Mouse (Mus musculus): ENCODE measurements around the gene Kmt2d. TPM values are rescaled to one million over a fixed set of nuclear protein-coding genes. Genes with fewer than 3 reads are reported as not detected.
A peak's percentile ranks its signal among the peaks of the same experiment; 100 is the strongest.

Kmt2d gene
- polyA plus RNA-seq, 1 experiment, result 11.9 TPM

GRCm38 (mm10) chr15:98849165-98849564 lies 21.8 kb downstream of the Kmt2d start:
- H3K4me3 ChIP-seq (replicated peaks), result no peak overlapping the region
- no peaks in the 10 kb centered on the region for H3K27me3 ChIP-seq (replicated peaks)
- peaks cover 41% of the 10 kb centered on the region for H3K4me1 ChIP-seq
- H3K36me3 ChIP-seq (replicated peaks; ENCODE audit: low read length), result peaks cover 100% of the 10 kb centered on the region
- no peak for TF ChIP-seq GATA1 (IDR thresholded peaks at IDR 0.05; ENCODE audit: borderline replicate concordance, low read length)
- no peak for TF ChIP-seq FLI1 (IDR thresholded peaks at IDR 0.05; ENCODE audit: low read length)
- H3K9me3 ChIP-seq, result no peaks in the 10 kb centered on the region

GRCm38 (mm10) chr15:98846140-98846539 lies 24.9 kb downstream of the Kmt2d start:
- peaks cover 41% of the 10 kb centered on the region for H3K4me1 ChIP-seq
- H3K4me3 ChIP-seq (replicated peaks), result no peak overlapping the region
- TF ChIP-seq GATA1 (IDR thresholded peaks at IDR 0.05; ENCODE audit: borderline replicate concordance, low read length) (no peak), FLI1 (IDR thresholded peaks at IDR 0.05; ENCODE audit: low read length) (no peak)
- H3K36me3 ChIP-seq (replicated peaks; ENCODE audit: low read length), result peaks cover 100% of the 10 kb centered on the region
- H3K9me3 ChIP-seq, result no peaks in the 10 kb centered on the region
- H3K27me3 ChIP-seq (replicated peaks), result no peaks in the 10 kb centered on the region

GRCm38 (mm10) chr15:98845149-98845548 lies 25.9 kb downstream of the Kmt2d start:
- H3K4me3 ChIP-seq (replicated peaks), result no peak overlapping the region
- no peaks in the 10 kb centered on the region for H3K27me3 ChIP-seq (replicated peaks)
- H3K9me3 ChIP-seq, result no peaks in the 10 kb centered on the region
- H3K4me1 ChIP-seq, result peaks cover 38% of the 10 kb centered on the region
- peaks cover 100% of the 10 kb centered on the region for H3K36me3 ChIP-seq (replicated peaks; ENCODE audit: low read length)
- TF ChIP-seq GATA1 (IDR thresholded peaks at IDR 0.05; ENCODE audit: borderline replicate concordance, low read length), result no peak
- TF ChIP-seq FLI1 (IDR thresholded peaks at IDR 0.05; ENCODE audit: low read length), result no peak

- Histone ChIP-seq H3K4me1 (peaks cover 33% of the 10 kb centered on the region), H3K4me3 (replicated peaks) (no peak overlapping the region), H3K9me3 (no peaks in the 10 kb centered on the region), H3K27me3 (replicated peaks) (no peaks in the 10 kb centered on the region), H3K36me3 (replicated peaks; ENCODE audit: low read length) (peaks cover 100% of the 10 kb centered on the region)
- TF ChIP-seq GATA1 (IDR thresholded peaks at IDR 0.05; ENCODE audit: borderline replicate concordance, low read length) (no peak), FLI1 (IDR thresholded peaks at IDR 0.05; ENCODE audit: low read length) (no peak)
Measured at GRCm38 (mm10) chr15:98843595-98844223, 27.3 kb downstream of the Kmt2d start.

- Histone ChIP-seq H3K27me3 (replicated peaks) (no peaks in the 10 kb centered on the region), H3K4me3 (replicated peaks) (peak overlapping the region; percentile 2), H3K4me1 (peaks cover 16% of the 10 kb centered on the region), H3K9me3 (no peaks in the 10 kb centered on the region), H3K36me3 (replicated peaks; ENCODE audit: low read length) (peaks cover 100% of the 10 kb centered on the region)
- TF ChIP-seq FLI1 (IDR thresholded peaks at IDR 0.05; ENCODE audit: low read length) (no peak), GATA1 (IDR thresholded peaks at IDR 0.05; ENCODE audit: borderline replicate concordance, low read length) (no peak)
Measured at GRCm38 (mm10) chr15:98839671-98840585, 31.1 kb downstream of the Kmt2d start.

- Histone ChIP-seq H3K4me3 (replicated peaks) (peak overlapping the region; percentile 2), H3K4me1 (peaks cover 22% of the 10 kb centered on the region), H3K9me3 (no peaks in the 10 kb centered on the region), H3K27me3 (replicated peaks) (no peaks in the 10 kb centered on the region), H3K36me3 (replicated peaks; ENCODE audit: low read length) (peaks cover 100% of the 10 kb centered on the region)
- TF ChIP-seq GATA1 (IDR thresholded peaks at IDR 0.05; ENCODE audit: borderline replicate concordance, low read length) (no peak), FLI1 (IDR thresholded peaks at IDR 0.05; ENCODE audit: low read length) (no peak)
Measured at GRCm38 (mm10) chr15:98839161-98839560, 31.8 kb downstream of the Kmt2d start.

- Histone ChIP-seq H3K27me3 (replicated peaks) (no peaks in the 10 kb centered on the region), H3K4me3 (replicated peaks) (no peak overlapping the region), H3K9me3 (no peaks in the 10 kb centered on the region), H3K4me1 (peaks cover 37% of the 10 kb centered on the region), H3K36me3 (replicated peaks; ENCODE audit: low read length) (peaks cover 97% of the 10 kb centered on the region)
- TF ChIP-seq FLI1 (IDR thresholded peaks at IDR 0.05; ENCODE audit: low read length) (no peak), GATA1 (IDR thresholded peaks at IDR 0.05; ENCODE audit: borderline replicate concordance, low read length) (no peak)
Measured at GRCm38 (mm10) chr15:98837743-98838103, 33.3 kb downstream of the Kmt2d start.

- TF ChIP-seq GATA1 (IDR thresholded peaks at IDR 0.05; ENCODE audit: borderline replicate concordance, low read length) (no peak), FLI1 (IDR thresholded peaks at IDR 0.05; ENCODE audit: low read length) (no peak)
- Histone ChIP-seq H3K9me3 (no peaks in the 10 kb centered on the region), H3K36me3 (replicated peaks; ENCODE audit: low read length) (peaks cover 92% of the 10 kb centered on the region), H3K4me1 (peaks cover 42% of the 10 kb centered on the region), H3K27me3 (replicated peaks) (no peaks in the 10 kb centered on the region), H3K4me3 (replicated peaks) (no peak overlapping the region)
Measured at GRCm38 (mm10) chr15:98837006-98837742, 33.8 kb downstream of the Kmt2d start.

- no peaks in the 10 kb centered on the region for H3K27me3 ChIP-seq (replicated peaks)
- H3K4me1 ChIP-seq, result peaks cover 44% of the 10 kb centered on the region
- TF ChIP-seq GATA1 (IDR thresholded peaks at IDR 0.05; ENCODE audit: borderline replicate concordance, low read length) (no peak), FLI1 (IDR thresholded peaks at IDR 0.05; ENCODE audit: low read length) (no peak)
- H3K9me3 ChIP-seq, result no peaks in the 10 kb centered on the region
- H3K36me3 ChIP-seq (replicated peaks; ENCODE audit: low read length), result peaks cover 73% of the 10 kb centered on the region
- H3K4me3 ChIP-seq (replicated peaks), result peak overlapping the region; percentile 38
Measured at GRCm38 (mm10) chr15:98835291-98835690, 35.7 kb downstream of the Kmt2d start.

Data from megakaryocyte, embryonic 14.5 days (primary cell).